Mouse (Mus musculus) testis, adult 2 months (tissue): ENCODE data around the gene Farsb.

Experiments
- CTCF ChIP-seq: fragments of 200-500 bp; IDR thresholded peaks from 2 replicates; pipeline ENCODE4 v1.5.1; 2012; ENCODE audit warnings: low read depth, mild to moderate bottlenecking, inconsistent platforms, low read length, moderate library complexity; ENCODE audit not compliant: control insufficient read depth, insufficient read depth, insufficient replicate concordance
- POLR2A ChIP-seq: fragments of 200-500 bp; IDR thresholded peaks from 2 replicates; pipeline ENCODE4 v1.6.1; 2012; ENCODE audit warnings: low read depth, mild to moderate bottlenecking, inconsistent platforms, low read length, moderate library complexity; ENCODE audit not compliant: control insufficient read depth

DNA sequence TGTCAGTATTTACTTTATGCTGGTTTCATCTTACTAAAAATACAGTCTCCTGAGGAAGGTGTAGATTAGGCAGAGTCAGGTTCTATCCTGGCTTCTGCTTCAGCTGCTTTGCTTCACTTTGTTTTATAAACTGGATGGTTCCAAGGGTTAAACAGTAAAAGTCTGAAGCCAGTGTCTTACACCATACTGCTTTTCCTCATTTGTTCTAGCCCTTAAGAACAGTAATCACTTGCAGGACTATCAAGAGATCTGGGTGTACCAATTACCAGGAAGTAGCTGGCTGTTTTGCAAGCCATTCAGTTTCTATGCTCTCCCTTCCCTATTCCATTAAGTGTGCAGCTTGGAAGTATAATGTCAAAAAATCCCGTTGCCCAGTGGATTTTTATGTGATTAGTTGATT lies 18.4 kb upstream of the Farsb start:
- TF ChIP-seq CTCF (no peak), POLR2A (no peak)
